Mouse (Mus musculus) ovary, adult 18-20 months (tissue): ENCODE measurements around the gene Lnx2.

Source experiments
- DNase-seq: peaks from one replicate; pipeline ENCODE4 v3.0.0; 2022; ENCODE audit warnings: low spot score, mixed read lengths

Lnx2 gene

GRCm38 (mm10) chr5:147051500-147052308, 24.7 kb downstream of the Lnx2 start:
- DNase-seq: no peak

DNA sequence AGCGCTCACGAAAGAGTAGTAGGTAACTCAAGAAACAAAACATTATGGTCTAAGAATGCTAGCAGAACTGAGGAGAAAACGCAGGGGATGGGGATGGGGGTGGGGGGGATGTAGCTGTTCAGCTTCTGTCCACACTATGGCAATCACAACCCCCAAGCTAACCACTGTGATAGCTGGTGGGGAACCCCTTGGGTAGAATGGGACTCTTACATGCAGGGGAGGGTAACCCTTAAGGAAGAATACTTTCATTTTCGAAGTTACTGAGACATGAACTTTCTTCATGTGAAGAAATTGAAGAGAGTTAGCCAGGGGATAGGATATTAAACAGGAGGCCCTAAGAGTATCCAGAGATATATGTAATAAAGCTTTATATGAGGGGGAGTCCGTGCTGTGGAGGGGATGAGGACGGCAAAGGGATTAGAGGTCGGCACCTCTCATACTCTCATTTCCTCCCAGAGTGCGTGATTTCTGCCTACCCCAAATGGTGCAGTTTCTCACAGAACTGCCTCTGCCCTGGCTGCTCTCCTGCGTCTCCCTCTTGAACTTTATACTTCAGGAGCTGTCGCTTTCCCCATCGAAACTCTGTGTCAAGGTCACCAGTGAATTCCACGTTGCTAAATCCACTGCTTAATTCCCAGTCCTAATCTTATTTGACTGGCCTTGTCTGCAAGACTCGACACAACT, 25.4 kb downstream of the Lnx2 start:
- DNase-seq: no peak

DNA sequence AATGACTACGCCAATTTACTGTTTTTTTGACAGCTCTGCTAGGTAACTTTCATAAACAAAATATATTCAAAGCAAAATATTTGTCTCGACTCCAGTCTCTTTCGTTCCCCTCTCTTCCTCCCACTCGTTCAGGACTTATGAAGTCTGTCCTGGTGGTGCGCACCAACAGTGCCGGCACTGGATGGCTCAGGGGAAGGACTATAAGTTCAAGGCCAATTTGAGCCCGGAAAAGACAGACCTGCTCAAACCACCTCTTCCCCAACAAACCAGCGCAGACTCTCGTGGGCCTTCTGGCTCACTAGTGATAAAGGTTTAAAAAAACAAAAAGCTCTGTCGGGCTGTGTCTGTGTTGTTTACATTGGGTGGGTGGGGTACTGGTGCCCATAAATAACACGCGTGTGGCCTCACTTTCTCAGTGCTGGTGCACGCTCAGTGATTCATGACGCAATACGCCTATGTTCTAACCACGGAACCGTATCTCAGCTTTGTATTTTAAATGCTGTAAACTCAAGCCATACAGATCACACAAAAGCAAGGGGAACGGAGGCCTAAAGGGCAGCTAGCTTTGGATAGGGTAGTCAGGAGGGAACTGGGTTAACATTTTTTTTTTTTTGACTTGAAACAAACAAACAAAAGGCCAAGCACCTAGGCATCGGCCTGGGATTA, 26.7 kb downstream of the Lnx2 start:
- DNase-seq: no peak

- no peak for DNase-seq
These were observed 30.5 kb downstream of the Lnx2 start for GRCm38 (mm10) chr5:147045929-147046328.

DNA sequence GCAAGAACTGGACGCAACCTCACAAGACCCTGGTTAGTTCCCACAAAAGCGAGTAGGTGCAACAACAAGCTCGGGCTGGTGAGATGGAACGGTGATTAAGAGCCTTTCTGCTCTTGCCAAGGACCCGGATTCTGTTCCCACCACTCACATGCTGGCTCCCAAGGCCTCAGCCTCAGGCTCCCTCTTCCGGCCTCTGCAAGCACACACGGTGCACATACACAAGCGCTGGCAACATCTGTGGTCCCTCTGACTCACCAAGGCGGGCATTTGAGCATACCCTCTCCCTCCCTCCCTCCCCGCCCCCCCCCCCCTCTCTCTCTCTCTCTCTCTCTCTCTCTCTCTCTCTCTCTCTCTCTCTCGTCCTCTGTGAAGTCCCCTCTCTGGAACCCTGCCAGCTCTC, 31.1 kb downstream of the Lnx2 start:
- no peak for DNase-seq

GRCm38 (mm10) chr5:147043240-147043844, 33.0 kb downstream of the Lnx2 start:
- DNase-seq: no peak

GRCm38 (mm10) chr5:147041965-147042937, 34.1 kb downstream of the Lnx2 start:
- no peak for DNase-seq

- DNase-seq: no peak
These were observed 37.0 kb downstream of the Lnx2 start for GRCm38 (mm10) chr5:147039394-147039793.

DNA sequence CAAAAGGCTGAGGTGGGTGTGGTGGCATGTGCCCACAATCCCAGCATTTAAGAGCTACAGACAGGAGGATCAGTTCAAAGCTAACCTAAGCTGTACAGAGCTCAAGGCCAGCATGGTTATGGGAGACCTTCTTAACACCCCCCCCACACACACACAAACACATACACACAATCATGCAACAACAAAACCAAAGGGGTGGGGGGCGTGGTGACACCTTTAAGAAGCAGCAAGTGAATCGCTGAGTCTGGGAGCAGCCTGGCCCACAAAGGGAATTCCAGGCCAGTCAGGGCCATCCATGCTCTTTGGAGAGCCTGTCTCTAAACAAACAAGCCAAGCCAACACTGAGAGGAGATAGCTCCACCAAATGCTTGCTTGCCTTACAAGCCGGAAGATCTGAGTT, 38.8 kb downstream of the Lnx2 start:
- no peak for DNase-seq

DNA sequence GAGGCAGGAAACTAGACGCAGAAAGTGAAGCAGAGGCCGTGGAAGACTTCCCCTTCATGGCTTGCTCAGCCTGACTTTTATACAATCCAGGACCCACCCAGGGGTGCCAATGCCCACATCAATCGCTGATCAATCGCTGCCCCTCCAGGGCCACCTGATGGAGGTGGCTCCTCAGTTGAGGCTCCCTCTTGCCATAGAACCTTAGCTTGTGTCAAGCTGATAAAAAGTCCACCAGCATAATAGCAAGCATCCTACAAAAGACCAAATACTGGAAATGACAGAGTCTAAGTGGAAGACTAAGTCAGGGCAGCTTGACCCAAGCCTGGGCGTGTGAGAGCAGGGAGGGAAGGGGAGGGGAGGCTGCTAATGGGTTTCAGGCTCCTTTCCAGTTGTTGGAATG, 39.7 kb downstream of the Lnx2 start:
- DNase-seq: no peak

- DNase-seq: no peak
These were observed 40.4 kb downstream of the Lnx2 start for GRCm38 (mm10) chr5:147036028-147036427.

GRCm38 (mm10) chr5:147035301-147035700, 41.1 kb downstream of the Lnx2 start:
- DNase-seq: no peak

GRCm38 (mm10) chr5:147034283-147034682, 42.1 kb downstream of the Lnx2 start:
- no peak for DNase-seq

DNA sequence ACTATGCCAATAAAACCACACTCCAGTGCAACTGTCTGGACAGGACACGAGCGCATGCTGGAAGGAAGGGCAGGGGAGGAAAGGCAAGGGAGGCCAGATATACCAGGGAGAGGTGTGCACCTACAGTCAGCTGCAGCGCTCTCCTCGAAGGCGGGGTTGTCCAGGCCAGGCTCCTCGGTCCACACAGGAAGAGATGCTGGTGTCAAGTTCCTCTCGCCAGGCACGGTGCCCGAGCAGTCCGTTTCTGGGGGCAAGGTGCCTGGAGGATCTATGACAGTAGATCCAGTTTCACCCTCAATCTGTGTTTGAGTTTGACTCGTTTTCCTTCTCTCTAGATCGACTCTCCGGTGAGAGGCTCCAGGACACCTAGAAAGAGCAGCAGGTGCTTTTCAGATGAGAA, 43.2 kb downstream of the Lnx2 start:
- no peak for DNase-seq

DNA sequence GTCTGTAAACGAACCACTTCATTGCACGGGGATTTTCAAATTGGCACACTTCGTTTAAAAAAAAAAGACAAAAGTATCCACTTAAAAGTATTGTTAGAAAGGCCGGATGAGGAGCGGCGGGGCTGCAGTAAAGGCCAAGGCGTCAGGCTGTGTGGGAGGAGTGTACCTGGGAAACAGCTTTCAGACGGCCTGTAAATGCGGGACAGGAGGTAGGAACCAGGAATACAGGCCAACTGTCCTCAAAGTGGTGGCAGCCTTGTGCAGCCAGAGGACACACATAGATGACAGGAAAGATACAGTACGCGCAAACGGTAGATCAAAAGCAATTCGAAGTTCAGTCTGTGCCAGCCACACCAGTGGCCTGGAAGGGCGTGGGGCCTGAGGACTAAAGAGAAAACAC, 45.1 kb downstream of the Lnx2 start:
- no peak for DNase-seq

DNA sequence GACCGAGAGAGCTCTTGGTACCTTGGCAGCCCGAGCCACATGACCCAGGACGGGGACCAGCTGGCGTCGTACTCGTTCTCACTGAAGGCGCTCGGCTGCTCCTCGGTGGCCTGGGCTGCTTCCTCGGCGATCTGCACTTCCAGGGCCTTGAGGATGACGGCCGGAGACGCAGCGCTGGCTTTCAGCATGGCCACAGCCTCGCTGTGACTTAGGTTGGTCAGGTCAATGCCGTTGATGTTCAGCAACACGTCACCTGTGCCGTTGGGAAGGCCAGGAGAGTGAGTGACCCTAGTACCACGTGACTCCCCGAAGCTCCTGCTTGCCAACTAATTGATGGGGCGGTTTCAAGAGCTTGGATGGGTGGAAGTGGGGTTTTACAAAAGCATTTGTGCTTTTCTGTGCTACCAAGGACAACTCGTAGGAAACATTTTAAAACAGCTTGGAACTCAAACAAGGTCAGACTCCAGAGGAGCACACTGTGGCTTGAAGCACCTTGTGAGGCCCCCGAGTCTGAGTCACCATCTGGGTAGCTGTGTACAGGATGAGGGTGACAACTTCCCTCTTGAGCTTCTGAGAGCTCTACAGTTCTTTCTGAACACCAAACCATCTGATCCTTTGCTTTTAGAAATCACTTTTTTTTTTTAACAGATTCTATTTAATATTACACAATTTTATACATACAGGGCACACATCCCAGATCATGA, 51.9 kb downstream of the Lnx2 start:
- no peak for DNase-seq

GRCm38 (mm10) chr5:147023245-147023970, 53.0 kb downstream of the Lnx2 start:
- no peak for DNase-seq

- DNase-seq: no peak
These were observed 54.7 kb downstream of the Lnx2 start for GRCm38 (mm10) chr5:147021546-147022265.

- no peak for DNase-seq
These were observed 55.8 kb downstream of the Lnx2 start for GRCm38 (mm10) chr5:147020579-147020978.
